Mouse (Mus musculus): ENCODE data around the gene Mbd5. TPM values are rescaled to one million over a fixed set of nuclear protein-coding genes. Genes with fewer than 3 reads are reported as not detected.

Mbd5 gene
- polyA plus RNA-seq, 1 experiment from 2014 or later, result 39.6 TPM

DNA sequence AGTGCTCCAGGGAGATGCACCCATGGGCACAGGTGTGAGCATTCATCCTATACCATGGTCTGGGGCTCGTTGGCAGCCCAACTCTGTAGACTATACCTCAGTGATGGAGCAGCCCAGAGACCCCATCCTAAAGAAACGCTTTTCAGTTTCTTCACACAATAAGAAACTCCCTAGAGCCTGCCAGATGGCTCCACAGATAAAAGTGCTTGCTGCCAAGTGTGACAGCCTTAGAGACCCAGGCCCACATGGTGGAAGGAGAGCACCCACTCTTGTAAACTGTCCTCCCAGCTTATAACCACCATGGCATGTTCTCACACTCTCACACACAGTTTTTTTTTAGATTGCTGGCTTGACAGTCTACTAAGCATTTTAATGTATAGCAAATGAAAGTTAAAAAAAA, 314.8 kb downstream of the Mbd5 start:
- Histone ChIP-seq H3K4me1 (ENCODE audit: control insufficient read depth, insufficient read depth, low read length) (no peaks in the 10 kb centered on the region), H3K4me2 (replicated peaks; ENCODE audit: low read depth, low read length) (no peak overlapping the region), H3K4me3 (ENCODE audit: low read depth, low read length) (no peak overlapping the region), H3K9ac (replicated peaks; ENCODE audit: low read depth, low read length) (no peak overlapping the region), H3K9me3 (ENCODE audit: control insufficient read depth, low read depth, low read length) (no peaks in the 10 kb centered on the region), H3K36me3 (ENCODE audit: control insufficient read depth, insufficient read depth, low read length) (no peaks in the 10 kb centered on the region), H3K27me3 (ENCODE audit: control insufficient read depth, insufficient read depth, low read length) (no peaks in the 10 kb centered on the region), H3K27ac (ENCODE audit: low read length) (no peak overlapping the region)
- ATAC-seq (ENCODE audit: insufficient number of reproducible peaks, insufficient read depth, low FRiP score, low read depth), result no peak
- 72% methylated on average over 2 of the region's 2 CpGs for WGBS

DNA sequence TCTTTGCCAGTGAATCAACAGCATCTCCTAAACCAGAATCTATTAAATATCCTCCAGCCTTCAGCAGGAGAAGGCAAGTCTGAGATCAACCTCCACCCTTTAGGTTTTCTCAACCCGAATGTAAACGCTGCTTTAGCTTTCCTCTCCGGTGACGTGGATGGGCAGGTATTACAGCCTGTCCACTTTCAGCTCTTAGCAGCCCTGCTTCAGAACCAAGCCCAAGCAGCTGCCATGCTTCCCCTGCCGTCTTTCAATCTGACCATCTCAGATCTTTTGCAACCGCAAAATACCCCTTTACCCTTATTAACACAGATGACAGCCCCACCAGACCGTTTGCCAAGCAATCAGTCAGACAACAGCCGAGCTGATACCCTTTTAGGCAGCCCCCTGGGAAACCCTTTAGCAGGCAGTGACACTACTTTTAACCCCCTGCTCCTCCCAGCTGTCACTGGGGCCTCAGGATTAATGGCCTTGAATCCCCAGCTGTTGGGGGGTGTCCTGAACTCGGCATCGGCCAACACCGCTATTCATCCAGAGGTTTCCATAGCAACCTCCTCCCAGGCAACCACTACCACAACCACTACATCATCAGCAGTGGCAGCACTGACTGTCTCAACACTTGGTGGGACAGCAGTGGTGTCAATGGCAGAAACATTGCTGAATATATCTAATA, 323.1 kb downstream of the Mbd5 start:
- H3K4me3 ChIP-seq (ENCODE audit: low read depth, low read length), result no peak overlapping the region
- H3K9me3 ChIP-seq (ENCODE audit: control insufficient read depth, low read depth, low read length), result no peaks in the 10 kb centered on the region
- no peak for ATAC-seq (ENCODE audit: insufficient number of reproducible peaks, insufficient read depth, low FRiP score, low read depth)
- no peak overlapping the region for H3K4me2 ChIP-seq (replicated peaks; ENCODE audit: low read depth, low read length)
- no peaks in the 10 kb centered on the region for H3K36me3 ChIP-seq (ENCODE audit: control insufficient read depth, insufficient read depth, low read length)
- WGBS, result 25% methylated on average over 11 of the region's 11 CpGs
- no peaks in the 10 kb centered on the region for H3K4me1 ChIP-seq (ENCODE audit: control insufficient read depth, insufficient read depth, low read length)
- no peaks in the 10 kb centered on the region for H3K27me3 ChIP-seq (ENCODE audit: control insufficient read depth, insufficient read depth, low read length)
- no peak overlapping the region for H3K27ac ChIP-seq (ENCODE audit: low read length)
- H3K9ac ChIP-seq (replicated peaks; ENCODE audit: low read depth, low read length), result no peak overlapping the region

DNA sequence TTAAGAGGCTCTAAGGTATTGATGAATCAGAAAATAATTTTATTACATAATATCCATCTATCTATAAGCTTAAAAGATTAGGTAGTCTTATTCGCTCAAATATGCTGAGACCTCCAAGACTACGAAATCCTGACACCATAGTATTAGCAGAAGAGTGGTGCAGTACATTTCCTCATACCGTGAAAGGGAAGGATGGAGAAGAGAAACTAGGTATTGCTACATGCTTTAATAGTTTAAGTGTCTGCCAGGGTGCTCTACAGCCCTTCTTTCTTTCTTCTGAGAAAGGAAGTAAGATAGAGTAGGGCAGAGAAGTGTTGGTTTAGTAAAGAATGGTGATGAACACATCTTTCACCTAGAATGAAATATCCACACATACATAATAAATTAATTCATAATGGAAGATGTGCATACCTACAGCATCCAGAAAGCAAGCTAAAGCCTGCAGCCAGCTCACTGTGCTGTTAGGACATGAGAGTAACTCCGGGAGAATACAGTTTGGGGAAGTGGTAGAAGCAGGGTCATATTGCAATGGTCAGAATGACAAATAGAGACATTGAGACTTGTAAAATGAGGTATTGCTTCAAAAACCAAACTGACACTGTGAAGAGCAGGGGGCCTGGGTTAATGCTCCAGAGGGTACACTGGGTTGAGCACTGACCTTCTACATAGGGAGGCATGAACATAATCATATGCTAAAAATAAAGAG, 326.9 kb downstream of the Mbd5 start:
- WGBS, result 89% methylated on average over 4 of the region's 4 CpGs
- H3K36me3 ChIP-seq (ENCODE audit: control insufficient read depth, insufficient read depth, low read length), result no peaks in the 10 kb centered on the region
- no peak overlapping the region for H3K4me3 ChIP-seq (ENCODE audit: low read depth, low read length)
- ATAC-seq (ENCODE audit: insufficient number of reproducible peaks, insufficient read depth, low FRiP score, low read depth), result no peak
- H3K27me3 ChIP-seq (ENCODE audit: control insufficient read depth, insufficient read depth, low read length), result no peaks in the 10 kb centered on the region
- H3K4me1 ChIP-seq (ENCODE audit: control insufficient read depth, insufficient read depth, low read length), result no peaks in the 10 kb centered on the region
- no peak overlapping the region for H3K4me2 ChIP-seq (replicated peaks; ENCODE audit: low read depth, low read length)
- H3K9ac ChIP-seq (replicated peaks; ENCODE audit: low read depth, low read length), result no peak overlapping the region
- H3K9me3 ChIP-seq (ENCODE audit: control insufficient read depth, low read depth, low read length), result no peaks in the 10 kb centered on the region
- H3K27ac ChIP-seq (ENCODE audit: low read length), result no peak overlapping the region

DNA sequence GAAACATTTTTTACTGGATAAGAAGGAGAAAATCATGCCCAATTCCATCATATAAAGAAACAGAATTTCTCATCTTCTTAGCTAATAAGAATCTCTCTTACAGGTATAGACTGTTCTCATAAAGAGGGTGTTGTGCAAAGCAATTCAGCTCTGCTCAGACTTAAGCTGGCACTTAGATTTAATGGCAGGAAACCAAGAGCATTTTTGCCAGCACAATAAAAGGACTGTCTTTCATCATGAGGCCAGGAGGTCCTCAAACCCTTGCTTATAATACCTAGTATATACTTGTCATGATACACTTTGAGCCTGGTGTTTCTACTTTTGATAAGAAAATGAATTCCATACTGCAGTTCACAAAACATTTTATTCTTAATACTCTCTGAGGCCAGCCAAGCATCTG, 331.2 kb downstream of the Mbd5 start:
- Histone ChIP-seq H3K27ac (ENCODE audit: low read length) (no peak overlapping the region), H3K4me2 (replicated peaks; ENCODE audit: low read depth, low read length) (no peak overlapping the region), H3K27me3 (ENCODE audit: control insufficient read depth, insufficient read depth, low read length) (no peaks in the 10 kb centered on the region), H3K4me1 (ENCODE audit: control insufficient read depth, insufficient read depth, low read length) (no peaks in the 10 kb centered on the region), H3K36me3 (ENCODE audit: control insufficient read depth, insufficient read depth, low read length) (no peaks in the 10 kb centered on the region), H3K9ac (replicated peaks; ENCODE audit: low read depth, low read length) (no peak overlapping the region), H3K9me3 (ENCODE audit: control insufficient read depth, low read depth, low read length) (no peaks in the 10 kb centered on the region), H3K4me3 (ENCODE audit: low read depth, low read length) (no peak overlapping the region)
- no peak for ATAC-seq (ENCODE audit: insufficient number of reproducible peaks, insufficient read depth, low FRiP score, low read depth)

DNA sequence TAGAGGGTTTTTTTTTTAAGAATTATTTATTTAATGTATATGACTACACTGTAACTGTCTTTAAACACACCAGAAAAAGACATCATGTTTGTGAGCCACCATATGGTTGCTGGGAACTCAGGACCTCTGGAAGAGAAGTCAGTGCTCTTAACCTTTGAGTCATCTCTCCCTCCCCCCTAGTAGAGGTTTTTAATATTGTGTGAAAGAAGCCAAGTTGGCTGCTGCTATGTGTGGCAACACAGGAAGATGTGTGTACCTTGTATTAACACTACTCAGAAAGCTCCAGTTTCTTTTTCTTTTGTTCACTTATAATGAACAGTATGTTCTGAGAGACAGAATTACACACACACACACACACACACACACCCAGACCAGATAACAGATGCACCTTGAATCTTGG, 334.3 kb downstream of the Mbd5 start:
- Histone ChIP-seq H3K4me3 (ENCODE audit: low read depth, low read length) (no peak overlapping the region), H3K27me3 (ENCODE audit: control insufficient read depth, insufficient read depth, low read length) (no peaks in the 10 kb centered on the region), H3K27ac (ENCODE audit: low read length) (no peak overlapping the region), H3K9me3 (ENCODE audit: control insufficient read depth, low read depth, low read length) (no peaks in the 10 kb centered on the region), H3K9ac (replicated peaks; ENCODE audit: low read depth, low read length) (no peak overlapping the region), H3K4me1 (ENCODE audit: control insufficient read depth, insufficient read depth, low read length) (no peaks in the 10 kb centered on the region), H3K4me2 (replicated peaks; ENCODE audit: low read depth, low read length) (no peak overlapping the region), H3K36me3 (ENCODE audit: control insufficient read depth, insufficient read depth, low read length) (no peaks in the 10 kb centered on the region)
- no peak for ATAC-seq (ENCODE audit: insufficient number of reproducible peaks, insufficient read depth, low FRiP score, low read depth)

DNA sequence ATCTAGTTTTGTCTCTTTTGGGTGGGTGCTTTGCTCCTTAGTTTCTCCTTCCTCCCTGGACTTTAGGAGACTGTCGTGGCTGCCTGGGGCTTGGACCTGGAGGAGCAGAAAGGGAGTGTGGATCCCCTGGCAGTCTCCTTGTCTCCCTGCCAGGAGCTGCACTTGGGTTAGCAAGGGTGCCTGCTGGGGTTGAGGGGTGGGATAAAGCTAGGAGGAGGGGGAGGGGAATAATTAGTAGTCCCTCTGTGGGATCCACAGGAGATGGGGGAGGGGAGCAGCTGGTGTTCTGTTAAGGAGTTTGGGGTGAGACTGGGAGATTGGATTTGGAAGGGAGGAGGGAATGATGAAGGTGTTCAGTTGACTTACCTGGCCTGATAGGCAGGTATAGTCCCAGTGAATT, 337.7 kb downstream of the Mbd5 start:
- no peak overlapping the region for H3K27ac ChIP-seq (ENCODE audit: low read length)
- H3K27me3 ChIP-seq (ENCODE audit: control insufficient read depth, insufficient read depth, low read length), result no peaks in the 10 kb centered on the region
- H3K4me2 ChIP-seq (replicated peaks; ENCODE audit: low read depth, low read length), result no peak overlapping the region
- no peaks in the 10 kb centered on the region for H3K36me3 ChIP-seq (ENCODE audit: control insufficient read depth, insufficient read depth, low read length)
- no peak overlapping the region for H3K4me3 ChIP-seq (ENCODE audit: low read depth, low read length)
- no peak overlapping the region for H3K9ac ChIP-seq (replicated peaks; ENCODE audit: low read depth, low read length)
- H3K4me1 ChIP-seq (ENCODE audit: control insufficient read depth, insufficient read depth, low read length), result no peaks in the 10 kb centered on the region
- no peak for ATAC-seq (ENCODE audit: insufficient number of reproducible peaks, insufficient read depth, low FRiP score, low read depth)
- no peaks in the 10 kb centered on the region for H3K9me3 ChIP-seq (ENCODE audit: control insufficient read depth, low read depth, low read length)
- 19% methylated on average over 1 of the region's 1 CpGs for WGBS

DNA sequence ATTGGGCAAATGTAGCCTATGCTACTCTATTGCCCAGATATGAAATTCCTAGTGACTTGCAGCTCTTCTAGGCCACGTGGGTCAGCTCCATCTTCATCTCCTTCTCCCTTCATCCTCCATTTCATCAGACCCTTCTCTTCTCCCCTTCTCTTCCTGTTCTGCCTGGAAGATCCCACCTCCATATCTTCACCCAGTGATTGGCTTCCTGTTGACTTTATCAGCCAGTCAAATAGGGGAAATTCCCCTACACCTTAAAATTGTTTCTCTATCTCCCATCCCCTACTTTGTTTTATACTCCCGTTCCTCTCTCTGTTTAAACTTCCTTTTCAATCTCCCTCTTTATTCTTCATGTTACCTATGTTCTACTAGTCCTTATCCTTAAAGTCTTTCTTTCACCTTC, 342.4 kb downstream of the Mbd5 start:
- WGBS, result 76% methylated on average over 2 of the region's 2 CpGs
- Histone ChIP-seq H3K4me1 (ENCODE audit: control insufficient read depth, insufficient read depth, low read length) (no peaks in the 10 kb centered on the region), H3K36me3 (ENCODE audit: control insufficient read depth, insufficient read depth, low read length) (no peaks in the 10 kb centered on the region), H3K27me3 (ENCODE audit: control insufficient read depth, insufficient read depth, low read length) (no peaks in the 10 kb centered on the region), H3K9me3 (ENCODE audit: control insufficient read depth, low read depth, low read length) (no peaks in the 10 kb centered on the region), H3K9ac (replicated peaks; ENCODE audit: low read depth, low read length) (no peak overlapping the region), H3K27ac (ENCODE audit: low read length) (no peak overlapping the region), H3K4me2 (replicated peaks; ENCODE audit: low read depth, low read length) (no peak overlapping the region), H3K4me3 (ENCODE audit: low read depth, low read length) (no peak overlapping the region)
- ATAC-seq (ENCODE audit: insufficient number of reproducible peaks, insufficient read depth, low FRiP score, low read depth), result no peak

DNA sequence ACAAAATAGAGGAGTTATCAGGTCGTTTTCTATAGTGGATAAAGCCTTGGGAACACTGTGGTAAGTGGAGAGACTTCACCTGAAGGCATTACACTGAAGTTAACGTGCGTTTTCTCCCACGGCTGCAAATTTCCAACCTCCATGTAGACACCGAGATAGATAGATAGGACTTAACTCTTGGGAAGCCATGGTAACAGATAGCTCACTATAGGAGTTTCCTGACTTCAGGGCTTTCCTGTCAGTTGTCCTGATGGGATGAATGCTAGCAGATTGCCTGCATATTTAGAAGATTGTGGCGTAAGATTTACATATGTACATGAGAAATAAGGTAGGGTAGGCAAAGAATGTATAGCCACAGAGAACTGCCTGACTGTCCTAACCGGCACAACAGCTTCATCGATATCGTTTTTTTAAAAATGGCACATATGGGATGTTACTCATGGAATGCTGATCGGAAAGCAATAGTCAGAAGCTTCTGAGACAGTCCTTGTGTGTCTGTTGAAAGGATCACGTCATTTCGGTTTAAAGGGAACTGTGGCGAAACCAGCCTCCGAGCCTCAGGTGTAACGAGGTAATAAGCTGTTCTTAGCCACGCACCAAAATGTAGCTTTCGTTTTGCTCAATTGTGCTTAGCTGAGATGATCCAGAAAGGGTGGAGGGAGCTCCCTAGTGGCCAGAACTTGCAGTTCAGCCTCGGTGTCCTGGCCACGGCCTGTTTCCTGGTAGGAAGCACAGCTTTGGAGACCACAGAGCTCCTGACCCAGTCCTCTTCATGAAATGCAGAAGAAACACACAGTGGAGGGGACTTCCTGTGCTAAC, 363.5 kb downstream of the Mbd5 start:
- Histone ChIP-seq H3K4me2 (replicated peaks; ENCODE audit: low read depth, low read length) (peak overlapping the region; percentile 47), H3K4me3 (ENCODE audit: low read depth, low read length) (peak overlapping the region; percentile 31), H3K9me3 (ENCODE audit: control insufficient read depth, low read depth, low read length) (no peaks in the 10 kb centered on the region), H3K9ac (replicated peaks; ENCODE audit: low read depth, low read length) (0 out of 2 replicates have a peak overlapping the region, but pooled peaks have one; percentile 21), H3K36me3 (ENCODE audit: control insufficient read depth, insufficient read depth, low read length) (no peaks in the 10 kb centered on the region), H3K27ac (ENCODE audit: low read length) (no peak overlapping the region), H3K4me1 (ENCODE audit: control insufficient read depth, insufficient read depth, low read length) (no peaks in the 10 kb centered on the region), H3K27me3 (ENCODE audit: control insufficient read depth, insufficient read depth, low read length) (no peaks in the 10 kb centered on the region)
- peak; percentile 81 for ATAC-seq (ENCODE audit: insufficient number of reproducible peaks, insufficient read depth, low FRiP score, low read depth)
- 40% methylated on average over 19 of the region's 19 CpGs for WGBS
